Mouse (Mus musculus): ENCODE measurements around the gene Ccdc148.
A peak's percentile ranks its signal among the peaks of the same experiment; 100 is the strongest.

The Ccdc148 gene

DNA sequence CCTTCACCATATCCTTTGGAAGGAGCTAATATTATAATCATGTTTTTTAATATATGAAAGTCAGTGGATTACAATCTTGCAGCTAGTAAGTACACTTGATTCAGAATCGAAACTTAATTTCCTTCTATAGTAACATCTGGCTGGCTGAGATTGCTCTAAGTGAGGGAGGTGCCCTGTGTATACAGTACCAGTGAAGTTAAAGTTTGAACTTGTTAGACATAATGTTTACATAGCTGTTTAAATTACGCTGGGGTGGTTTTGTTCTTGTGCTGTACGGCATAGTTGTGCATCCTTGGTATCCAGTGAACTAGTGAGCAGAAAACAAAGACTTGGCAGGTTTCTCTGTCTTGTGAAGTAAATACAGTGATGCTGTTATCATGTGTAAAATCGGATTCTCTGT lies 18.5 kb upstream of the Ccdc148 start:
- no peak for DNase-seq (ENCODE audit: low read depth)

DNA sequence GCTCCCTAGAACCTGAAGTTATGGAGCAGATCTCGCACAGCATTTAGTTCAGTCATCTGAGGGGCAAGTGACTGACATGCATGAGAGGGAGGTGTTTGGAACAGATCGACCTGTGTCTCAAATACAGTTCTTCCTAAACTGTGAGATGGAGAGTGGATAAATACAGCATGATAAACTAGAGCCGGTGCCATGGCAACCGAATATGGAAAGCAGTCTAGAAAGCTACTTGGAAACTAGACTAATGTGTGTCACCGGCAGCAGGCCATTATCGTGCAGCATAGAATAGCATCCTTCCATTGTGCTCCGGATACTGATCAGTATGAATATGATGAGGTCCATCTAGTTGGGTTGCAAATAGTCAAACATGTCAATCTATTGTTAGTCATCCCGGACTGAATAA lies 17.7 kb upstream of the Ccdc148 start:
- DNase-seq (ENCODE audit: low read depth), result no peak

DNA sequence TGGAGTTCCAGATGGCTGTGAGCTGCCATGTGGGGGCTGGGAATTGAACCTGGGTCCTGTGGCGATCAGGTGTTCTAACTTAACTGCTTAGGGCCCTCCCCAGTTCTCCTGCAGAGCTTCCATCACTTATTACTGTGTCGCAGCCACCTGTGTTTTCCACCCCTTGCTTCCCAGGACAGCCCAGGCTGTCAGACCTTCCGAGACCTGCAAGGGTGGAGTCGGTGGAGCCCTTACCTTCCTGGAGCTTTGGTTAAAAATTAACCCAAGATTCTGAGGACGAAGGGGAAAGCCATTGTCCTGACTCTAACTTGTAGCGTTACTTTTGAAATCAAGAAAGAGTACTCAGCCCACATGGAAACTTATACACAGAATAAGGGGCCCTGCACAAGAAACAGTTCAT lies 15.4 kb upstream of the Ccdc148 start:
- DNase-seq (ENCODE audit: low read depth), result no peak

DNA sequence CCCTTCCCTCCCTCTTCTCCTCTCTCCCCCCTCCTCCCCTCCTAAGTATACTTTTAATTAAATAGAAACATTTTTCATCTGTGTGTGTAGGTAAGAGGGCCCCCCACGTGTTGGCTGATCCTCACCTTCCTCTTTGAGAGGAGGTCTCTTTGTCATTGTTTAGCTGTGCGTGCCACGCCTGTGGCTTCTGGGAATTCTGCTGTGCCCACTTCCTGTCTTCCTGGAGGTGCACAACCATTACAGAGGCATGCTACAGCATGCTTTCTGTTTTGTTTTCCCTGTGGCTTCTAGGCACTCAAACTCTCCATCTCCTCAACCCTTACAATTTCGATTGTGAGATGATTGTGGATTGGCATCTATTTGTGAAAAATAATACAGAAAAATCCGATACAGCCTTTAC lies 11.1 kb upstream of the Ccdc148 start:
- no peak for DNase-seq (ENCODE audit: low read depth)

DNA sequence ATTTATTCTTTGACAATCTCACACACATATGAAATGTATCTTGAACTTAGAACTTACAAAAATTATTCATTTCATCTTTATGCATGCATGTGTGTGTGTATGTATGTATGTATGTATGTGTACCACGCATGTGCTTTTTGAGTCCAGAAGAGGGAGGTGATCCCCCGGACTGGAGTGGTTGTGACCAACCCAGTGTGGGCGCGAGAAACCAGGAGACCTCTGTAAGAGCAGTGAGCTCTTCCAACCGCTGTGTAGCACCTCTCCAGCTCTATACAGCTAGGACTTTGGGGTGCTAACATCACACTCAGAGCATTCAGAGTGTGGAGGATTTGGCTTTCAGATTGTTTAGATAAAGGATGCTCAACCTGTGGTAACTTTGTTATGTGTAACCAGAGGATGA lies 10.1 kb upstream of the Ccdc148 start:
- DNase-seq (ENCODE audit: low read depth), result no peak

DNA sequence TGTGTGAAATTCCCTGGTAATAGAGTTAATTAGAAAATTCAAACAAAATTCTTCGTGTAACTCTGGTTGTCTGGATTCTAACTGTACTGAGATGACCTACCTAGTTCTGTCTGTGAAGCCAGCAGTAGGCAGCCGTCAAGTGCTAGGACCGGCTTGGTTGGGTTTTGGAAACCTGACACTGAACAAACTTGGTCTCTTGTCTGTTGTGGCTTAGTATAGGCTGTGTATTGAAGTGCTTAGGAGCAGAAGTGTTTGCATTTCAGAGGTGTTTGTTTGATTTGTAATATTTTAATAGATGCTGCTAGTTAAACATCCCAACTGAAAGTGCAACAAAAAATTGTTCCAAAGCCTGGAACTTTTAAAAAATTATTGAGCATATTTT lies 9.7 kb upstream of the Ccdc148 start:
- DNase-seq (ENCODE audit: low read depth), result no peak

DNA sequence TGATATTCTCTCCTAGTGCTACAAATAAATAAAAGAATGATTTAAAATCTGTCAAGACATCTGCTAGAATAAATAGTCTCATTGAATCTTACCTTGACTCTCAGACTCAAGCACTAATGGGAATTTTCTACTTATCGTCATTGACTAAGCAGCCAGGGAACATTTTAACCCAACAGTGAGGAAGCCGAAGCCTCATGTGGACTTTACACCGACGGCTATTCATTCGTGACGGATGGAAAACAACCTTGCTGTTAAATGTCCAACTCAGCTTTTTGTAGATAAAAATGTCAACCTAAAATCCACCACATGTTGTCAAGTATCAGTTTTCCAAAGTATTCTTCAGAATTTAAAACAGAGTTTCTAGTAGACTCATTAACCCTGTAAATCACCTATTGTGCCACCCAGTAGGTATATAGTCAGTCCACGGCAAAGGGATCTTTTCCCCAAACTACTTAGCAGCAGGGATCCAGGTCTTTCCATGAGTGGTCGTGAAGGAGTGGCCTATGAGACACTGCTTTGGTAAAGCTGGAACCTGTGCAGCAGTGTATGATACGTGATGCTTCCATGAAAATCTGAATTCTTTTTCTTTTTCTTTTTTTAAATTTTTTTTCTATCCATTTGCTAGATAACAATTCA lies 9.2 kb upstream of the Ccdc148 start:
- DNase-seq (ENCODE audit: low read depth), result no peak

DNA sequence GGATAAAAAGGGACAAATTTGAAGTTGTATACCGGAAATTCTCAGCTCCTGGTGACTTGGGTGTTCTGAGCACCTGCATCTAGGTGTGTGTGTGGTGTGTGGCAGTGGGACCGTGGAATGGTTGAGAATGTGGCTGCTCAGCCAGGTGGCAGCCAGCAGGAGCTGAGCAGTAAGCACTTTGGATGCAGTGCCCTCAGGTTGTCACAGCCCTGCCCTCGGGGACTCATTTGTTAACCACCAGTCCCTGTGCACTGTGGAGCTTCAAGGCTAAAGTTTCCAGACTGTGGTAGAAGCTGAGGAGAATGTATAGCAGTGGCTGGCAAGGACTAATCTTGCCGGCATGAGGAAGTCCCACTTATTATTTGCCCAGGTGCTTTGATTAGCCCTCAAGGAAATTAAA lies 7.3 kb upstream of the Ccdc148 start:
- no peak for DNase-seq (ENCODE audit: low read depth)

DNA sequence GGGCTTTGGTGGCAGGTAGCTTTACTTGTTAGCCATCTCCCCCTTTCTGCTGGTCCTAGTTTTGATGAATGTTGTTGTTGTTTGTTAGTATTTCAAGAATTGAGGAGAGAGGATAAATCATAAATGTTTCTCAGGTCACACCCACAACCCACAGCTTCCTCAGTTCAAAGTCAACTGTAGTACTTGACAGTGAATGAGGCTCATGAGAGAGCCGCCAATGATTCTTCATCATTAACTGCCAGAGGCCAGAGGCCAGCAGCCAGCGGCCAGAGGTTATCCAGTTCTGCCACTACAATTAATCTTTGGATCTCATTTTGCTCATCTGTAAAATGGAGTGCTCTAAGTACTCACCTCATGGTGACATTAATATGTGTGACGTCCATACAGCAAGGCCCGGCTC lies 6.5 kb upstream of the Ccdc148 start:
- DNase-seq (ENCODE audit: low read depth), result peak; percentile 27

DNA sequence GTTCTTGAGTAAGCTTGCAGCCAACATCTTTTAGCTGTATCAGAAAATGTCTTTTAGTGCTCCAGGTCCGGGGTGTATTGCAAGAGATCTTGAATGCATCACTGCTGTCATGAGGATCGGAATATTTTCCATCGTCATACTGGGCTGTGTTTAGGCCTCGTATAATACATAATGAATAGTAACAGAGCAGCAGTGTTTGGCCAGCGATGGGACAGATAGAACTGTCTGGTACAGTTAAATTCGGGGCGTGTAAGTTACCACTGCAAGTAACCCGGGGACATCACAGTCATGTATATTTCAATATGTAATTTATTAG lies 1.8 kb upstream of the Ccdc148 start:
- no peak for DNase-seq (ENCODE audit: low read depth)

DNA sequence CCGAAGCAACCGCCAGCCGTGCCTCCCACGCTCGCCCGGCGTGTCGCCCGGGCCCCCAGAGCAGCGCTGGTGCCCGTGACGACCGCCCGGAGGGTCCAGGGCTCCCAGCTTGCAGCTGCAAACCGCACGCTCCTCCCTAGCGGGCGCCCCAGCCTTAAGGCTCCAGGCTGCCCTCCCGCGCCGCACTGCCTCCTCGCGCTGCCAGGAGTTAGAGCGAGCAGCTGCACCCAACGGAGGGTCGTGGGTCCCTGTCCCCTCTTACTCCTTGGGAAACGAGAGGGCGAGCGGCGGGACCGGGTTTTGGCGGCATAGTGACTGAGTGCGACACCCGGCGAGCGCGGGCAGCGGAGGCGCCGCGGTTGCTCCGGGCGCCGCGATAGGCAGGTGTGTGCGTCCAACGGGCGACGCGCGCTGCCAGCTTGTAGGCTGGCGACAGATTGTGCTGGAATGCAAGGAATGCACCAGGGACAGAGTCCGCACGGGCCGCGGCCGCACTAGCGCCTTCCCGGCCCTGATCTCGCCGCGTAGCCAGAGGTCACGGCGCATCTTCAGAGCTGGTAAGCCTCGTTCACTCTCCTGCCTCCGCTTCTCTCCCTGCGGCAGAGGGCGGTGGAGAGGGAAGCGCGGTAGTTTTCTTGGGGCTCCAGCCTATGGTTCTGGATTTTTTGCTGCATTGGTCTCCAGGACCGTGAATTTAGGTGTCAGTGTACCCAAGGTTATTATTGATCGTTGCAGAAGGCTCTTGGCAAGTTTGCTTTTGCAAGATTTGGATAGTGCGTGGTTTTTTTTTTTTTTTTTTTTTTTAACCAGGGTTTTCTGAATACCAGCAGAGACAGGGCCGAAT lies 1.2 kb upstream of the Ccdc148 start:
- peak; percentile 68 for DNase-seq (ENCODE audit: low read depth)

DNA sequence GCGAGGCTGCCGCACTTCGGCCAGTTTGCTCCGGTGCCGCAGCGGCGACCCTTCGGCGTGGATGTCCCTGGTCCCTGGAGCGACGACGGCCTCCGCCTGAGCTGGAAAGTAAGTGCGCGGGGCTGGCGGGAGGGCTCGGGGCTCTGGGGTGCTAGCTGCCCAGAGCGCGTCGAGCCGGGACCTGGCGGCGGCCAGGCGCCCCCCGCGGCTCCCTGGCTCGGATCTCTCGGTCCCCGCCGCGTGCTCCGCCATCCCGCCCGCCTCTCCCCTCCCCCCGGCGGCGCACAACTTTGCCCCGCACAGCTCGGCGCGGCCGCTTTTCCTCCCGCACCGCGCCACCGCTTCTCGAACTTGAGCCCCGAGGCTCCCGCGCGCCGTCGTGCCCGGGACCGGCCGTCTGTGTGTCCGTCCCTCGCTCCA lies 548 bp upstream of the Ccdc148 start:
- DNase-seq (ENCODE audit: low read depth), result no peak

DNA sequence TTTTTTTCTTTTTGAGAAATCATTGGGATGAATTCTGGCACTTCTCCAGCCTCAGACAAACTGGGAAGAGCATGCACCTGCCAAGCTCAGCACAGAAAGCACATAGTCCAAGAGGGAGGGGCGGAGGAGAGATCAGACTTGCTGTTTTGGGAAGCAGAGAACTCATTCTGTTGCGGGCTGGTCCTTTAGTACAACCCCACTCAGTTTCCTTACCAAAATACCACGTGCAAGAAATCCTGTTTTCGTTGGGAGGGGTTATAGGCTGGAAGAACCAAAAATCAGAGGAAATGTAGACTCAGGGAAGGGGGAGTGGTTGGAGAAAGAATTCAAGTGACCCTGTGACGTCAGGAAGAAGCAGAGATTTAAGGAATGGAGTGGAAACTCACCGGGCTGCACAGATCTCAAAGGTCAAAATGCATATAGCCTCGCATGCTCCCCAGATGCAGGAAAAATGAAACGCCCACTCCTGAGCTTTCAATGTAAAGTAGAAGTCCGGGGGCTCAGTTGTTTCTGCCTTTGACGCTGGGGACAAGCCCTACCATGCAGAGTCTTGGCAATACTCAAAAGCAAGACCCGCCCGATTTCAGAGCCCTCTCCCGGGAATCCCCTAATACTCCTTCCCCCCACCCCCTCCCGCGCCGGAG lies 400 bp downstream of the Ccdc148 start:
- no peak for DNase-seq (ENCODE audit: low read depth)

DNA sequence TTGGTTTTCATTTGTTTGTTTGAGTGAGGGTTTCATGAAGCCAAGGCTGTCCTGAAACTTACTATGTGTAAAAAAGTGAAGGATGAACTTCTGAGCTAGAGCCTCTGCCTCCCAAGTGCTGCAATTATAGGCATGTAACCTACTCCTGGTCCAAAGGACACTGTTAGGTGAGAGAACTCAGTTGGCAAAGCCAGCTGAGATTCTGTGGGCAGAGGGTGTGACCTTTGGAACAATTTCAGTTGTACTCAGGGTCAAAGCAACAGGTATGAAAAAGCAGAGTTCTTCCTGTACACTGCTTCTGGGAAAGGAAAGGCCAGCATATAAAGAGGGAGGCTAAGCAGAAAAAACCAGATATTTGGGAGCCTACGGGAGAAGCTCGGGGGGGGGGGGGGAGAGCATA lies 2.4 kb downstream of the Ccdc148 start:
- DNase-seq (ENCODE audit: low read depth), result no peak

DNA sequence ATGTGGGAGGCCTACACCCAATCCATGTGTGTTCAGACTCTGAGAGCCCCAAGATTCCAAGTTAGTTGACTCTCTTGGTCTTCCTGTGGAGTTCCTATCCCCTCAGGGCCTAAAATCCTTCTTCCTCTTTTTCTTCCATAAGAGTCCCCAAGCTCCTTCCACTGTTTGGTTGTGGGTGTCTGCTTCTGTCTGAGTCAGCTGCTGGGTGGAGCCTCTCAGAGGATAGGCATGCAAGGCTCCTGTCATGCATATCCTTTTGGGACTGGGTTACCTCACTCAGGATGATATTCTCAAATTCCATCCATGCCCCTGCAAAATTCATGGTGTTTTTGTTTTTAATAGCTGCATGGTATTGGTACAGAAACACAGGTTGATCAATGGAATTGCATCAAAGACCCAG lies 5.1 kb downstream of the Ccdc148 start:
- no peak for DNase-seq (ENCODE audit: low read depth)

DNA sequence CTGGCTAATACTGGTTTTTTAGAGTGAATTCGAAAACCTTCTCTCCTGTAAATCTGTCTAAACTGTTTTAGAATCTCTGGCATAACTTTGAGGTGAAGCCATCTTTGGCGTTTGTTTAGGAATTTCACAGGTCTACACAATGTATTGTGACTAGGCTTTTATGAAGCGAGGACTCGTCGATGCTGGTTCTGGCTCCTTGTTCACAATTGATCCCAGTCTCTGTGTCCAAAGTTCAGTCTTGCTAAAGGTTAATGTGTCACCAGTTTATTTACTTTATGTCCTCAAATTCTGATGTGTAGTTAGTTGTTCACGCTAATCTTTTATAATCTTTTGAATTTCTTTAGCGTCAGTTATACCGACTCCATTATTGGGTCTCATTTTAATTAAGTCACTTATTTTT lies 29.4 kb downstream of the Ccdc148 start:
- no peak for DNase-seq (ENCODE audit: low read depth)

DNA sequence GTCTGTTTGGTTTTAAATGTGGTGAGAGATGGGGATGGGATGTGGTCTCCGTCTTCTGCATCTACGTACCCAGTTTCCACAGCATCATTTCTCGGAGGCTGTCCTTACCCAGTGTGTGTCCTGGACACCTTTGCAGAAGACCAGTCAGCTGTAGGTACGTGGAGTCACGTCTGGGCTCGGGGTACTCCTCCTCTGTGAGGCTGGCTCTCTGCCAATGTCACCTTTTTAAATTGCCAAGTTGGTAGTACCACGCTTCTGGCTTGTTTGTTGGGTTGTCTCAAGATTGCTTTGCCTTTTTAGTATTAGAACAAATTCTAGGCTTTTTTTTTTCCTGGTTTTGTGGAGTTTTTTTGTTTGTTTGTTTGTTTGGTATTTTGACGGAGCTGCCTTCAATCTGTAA lies 30.7 kb downstream of the Ccdc148 start:
- no peak for DNase-seq (ENCODE audit: low read depth)

DNA sequence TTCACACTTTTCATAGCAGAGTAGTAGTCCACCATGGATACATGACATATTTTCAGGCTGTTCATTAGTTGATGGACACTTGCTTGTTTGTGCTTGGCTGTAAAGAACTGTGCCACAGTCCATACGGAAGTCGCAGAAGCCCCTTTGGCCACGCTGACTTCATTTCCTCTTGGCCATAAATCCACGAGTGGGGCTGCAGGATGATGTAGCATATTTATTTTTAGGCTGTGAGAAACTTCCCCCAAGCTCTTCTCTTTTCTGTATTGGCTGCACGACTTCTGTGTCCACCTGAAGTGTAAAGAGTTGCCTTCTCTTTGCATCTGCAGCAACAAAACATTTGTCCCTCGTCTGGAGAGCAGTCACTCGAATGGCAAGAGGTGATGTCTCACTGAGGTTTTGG lies 31.5 kb downstream of the Ccdc148 start:
- no peak for DNase-seq (ENCODE audit: low read depth)

DNA sequence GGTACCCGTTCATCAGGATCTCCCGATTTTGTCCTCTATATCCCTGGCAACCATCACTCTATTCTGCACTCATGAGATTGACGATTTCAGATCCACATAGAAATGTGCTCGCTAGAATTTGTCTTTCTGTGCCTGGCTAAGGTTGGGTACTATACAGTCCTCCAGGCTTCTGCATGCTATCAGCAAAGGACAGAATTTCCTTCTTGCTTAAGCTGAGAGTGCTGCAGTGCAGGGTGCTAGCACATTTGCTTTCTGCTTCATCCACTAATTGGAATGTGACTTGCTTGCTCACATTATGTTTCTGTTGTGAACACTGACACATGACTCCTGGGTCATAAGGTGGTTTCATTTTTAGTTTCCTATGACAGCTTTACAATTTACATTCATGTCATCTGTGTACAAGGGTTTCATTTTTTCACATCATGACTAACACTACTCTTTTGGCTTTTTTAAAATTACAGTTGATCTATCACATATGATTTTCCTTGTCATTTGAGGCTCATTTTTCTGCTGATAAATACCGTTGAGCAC lies 104.8 kb downstream of the Ccdc148 start:
- DNase-seq (ENCODE audit: low read depth), result peak; percentile 3

DNA sequence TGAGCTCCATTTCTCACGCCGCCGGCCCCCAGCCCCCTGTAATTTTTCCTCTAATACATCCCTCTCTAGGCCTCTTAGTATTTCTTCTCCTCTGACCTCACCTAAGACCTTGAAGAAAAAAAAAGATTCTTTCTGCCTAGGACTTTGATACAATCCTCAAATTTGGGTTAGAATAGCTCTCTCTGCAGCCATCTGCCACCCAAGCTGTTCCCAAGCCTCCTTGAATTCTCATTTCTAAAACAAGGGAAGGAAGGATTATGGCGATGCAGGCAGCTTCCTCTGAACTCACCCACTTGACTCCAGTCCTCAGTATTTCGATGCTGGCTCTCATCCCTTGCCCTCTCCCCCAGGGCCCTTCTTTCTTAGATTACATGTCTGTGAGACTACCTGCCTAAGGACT lies 106.1 kb downstream of the Ccdc148 start:
- no peak for DNase-seq (ENCODE audit: low read depth)

DNA sequence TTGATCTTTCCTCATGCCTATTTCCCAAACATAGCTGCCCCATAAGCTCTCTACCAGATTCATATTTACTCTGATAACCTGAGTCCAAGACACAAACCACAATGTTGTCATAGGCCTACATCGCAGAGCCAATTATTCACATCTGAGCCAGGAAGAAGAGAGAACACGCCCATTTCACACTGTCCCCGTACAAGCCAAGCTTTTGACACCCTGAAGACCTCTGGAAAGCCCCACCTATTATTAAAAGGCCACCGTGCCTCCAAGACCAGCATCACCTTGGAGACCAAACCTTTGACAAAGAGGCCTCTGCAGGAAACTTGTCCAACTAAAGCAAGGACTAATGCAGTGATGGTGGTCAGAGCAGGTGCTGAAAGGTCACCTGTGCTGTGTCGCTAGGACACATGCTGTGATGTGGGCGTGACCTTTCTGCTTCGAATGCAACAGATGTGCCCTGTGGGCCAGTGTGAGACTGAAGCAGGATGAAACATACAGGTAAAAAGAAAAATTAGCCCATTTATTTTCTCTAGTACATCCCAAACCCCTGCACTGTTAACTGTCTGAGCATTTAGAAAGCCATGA lies 106.9 kb downstream of the Ccdc148 start:
- DNase-seq (ENCODE audit: low read depth), result no peak

DNA sequence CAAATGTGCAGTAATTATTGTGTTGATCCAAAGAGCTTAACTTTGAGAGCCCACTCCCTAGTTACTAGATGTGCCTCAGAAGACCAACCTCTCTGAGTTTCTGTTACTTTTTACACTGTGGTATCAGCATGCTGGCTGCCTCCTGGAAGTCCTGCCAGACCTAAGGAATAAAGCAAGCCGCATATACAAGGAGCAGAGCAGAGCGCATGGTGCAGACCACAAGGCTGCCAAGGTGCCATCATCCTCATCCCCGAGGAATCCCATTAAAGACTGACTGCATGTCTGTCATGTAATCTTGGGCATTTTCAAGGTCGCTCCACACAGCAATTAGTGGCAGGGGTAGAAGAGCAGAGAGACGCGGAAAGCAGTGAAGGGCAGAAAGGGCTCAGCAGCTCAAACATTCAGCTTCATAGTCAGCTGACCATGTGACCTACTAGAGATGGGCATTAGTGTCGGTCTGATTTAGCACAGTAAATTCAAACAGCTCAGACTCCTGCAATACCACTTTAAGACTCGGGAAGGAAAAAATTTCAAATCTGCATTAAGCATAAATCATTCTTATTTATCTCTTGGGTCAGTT lies 110.1 kb downstream of the Ccdc148 start:
- DNase-seq (ENCODE audit: low read depth), result no peak

DNA sequence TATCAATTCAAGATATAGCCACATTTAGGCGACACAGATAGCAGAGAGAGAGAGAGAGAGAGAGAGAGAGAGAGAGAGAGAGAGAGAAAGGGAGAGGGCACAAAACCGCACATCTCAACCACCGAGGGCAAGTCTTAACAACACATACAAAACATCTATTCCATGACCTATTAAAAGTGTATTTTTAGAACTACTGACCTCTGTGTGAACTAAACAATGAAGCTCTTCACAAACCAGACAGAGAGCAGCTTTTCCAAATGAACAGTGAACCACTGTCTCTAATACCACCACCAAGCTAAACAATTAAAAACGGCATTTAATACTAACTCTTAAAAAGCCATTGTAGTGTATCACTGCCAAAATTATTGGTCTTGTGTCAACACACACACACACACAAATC lies 110.8 kb downstream of the Ccdc148 start:
- no peak for DNase-seq (ENCODE audit: low read depth)

All from naive thymus-derived CD4-positive, alpha-beta T cell, adult 2 months (primary cell).